Mouse (Mus musculus) MEL (cell line): ENCODE results near the gene Rab5a.

Source experiments
- BHLHE40 ChIP-seq: IDR thresholded peaks from 2 replicates; pipeline ENCODE4 v1.6.1; 2012; ENCODE audit warnings: low read depth, mild to moderate bottlenecking, inconsistent platforms, low read length, improper control_type of control experiment, borderline replicate concordance
- CHD1 ChIP-seq: IDR thresholded peaks from 2 replicates; pipeline ENCODE4 v1.6.1; 2012; ENCODE audit warnings: low read depth, mild to moderate bottlenecking, inconsistent platforms, low read length, improper control_type of control experiment
- CTCF ChIP-seq, 3 experiments: IDR thresholded peaks in 2 of 3; conservative IDR thresholded peaks in 1 of 3; 2 replicates each; pipeline ENCODE4 v1.5.1; 2011 to 2012; ENCODE audit warnings: low read length in 3 of 3, low read depth in 2 of 3, mild to moderate bottlenecking in 2 of 3, improper control_type of control experiment in 1 of 3, inconsistent platforms in 1 of 3, mixed read lengths in 1 of 3, moderate library complexity in 1 of 3; ENCODE audit not compliant: control insufficient read depth in 1 of 3, insufficient read depth in 1 of 3, poor library complexity in 1 of 3, severe bottlenecking in 1 of 3
- E2F4 ChIP-seq: IDR thresholded peaks from 2 replicates; pipeline ENCODE4 v1.6.1; 2011; ENCODE audit warnings: low read depth, low read length, improper control_type of control experiment, borderline replicate concordance
- ELF1 ChIP-seq: IDR thresholded peaks from 2 replicates; pipeline ENCODE4 v1.6.1; 2014; ENCODE audit warnings: low read depth, mild to moderate bottlenecking, inconsistent platforms, low read length, improper control_type of control experiment, moderate library complexity
- HCFC1 ChIP-seq: IDR thresholded peaks from 2 replicates; pipeline ENCODE4 v1.6.1; 2012; ENCODE audit warnings: low read depth, mild to moderate bottlenecking, inconsistent platforms, low read length, improper control_type of control experiment, moderate library complexity
- JUND ChIP-seq: IDR thresholded peaks from 2 replicates; pipeline ENCODE4 v1.6.1; 2011; ENCODE audit warnings: low read depth, mild to moderate bottlenecking, improper control_type of control experiment, low read length
- POLR2AphosphoS2 ChIP-seq: IDR thresholded peaks from 2 replicates; pipeline ENCODE4 v1.6.1; 2011; ENCODE audit warnings: low read length, improper control_type of control experiment
- TAL1 ChIP-seq: IDR thresholded peaks from 2 replicates; pipeline ENCODE4 v1.6.1; 2012; ENCODE audit warnings: mild to moderate bottlenecking, inconsistent platforms, low read length, moderate library complexity, mixed read lengths
- TCF12 ChIP-seq: IDR thresholded peaks from 2 replicates; pipeline ENCODE4 v1.6.1; 2014; ENCODE audit warnings: low read depth, mild to moderate bottlenecking, inconsistent platforms, low read length, improper control_type of control experiment, moderate library complexity
- UBTF ChIP-seq: IDR thresholded peaks from 2 replicates; pipeline ENCODE4 v1.6.1; 2012; ENCODE audit warnings: low read depth, mild to moderate bottlenecking, inconsistent platforms, low read length, improper control_type of control experiment, moderate library complexity, borderline replicate concordance; ENCODE audit not compliant: insufficient read depth
- USF1 ChIP-seq: IDR thresholded peaks from 2 replicates; pipeline ENCODE4 v1.6.1; 2014; ENCODE audit warnings: low read depth, mild to moderate bottlenecking, inconsistent platforms, low read length, improper control_type of control experiment, moderate library complexity
- ZKSCAN1 ChIP-seq: IDR thresholded peaks from 2 replicates; pipeline ENCODE4 v1.6.1; 2012; ENCODE audit warnings: low read depth, mild to moderate bottlenecking, inconsistent platforms, low read length, improper control_type of control experiment, moderate library complexity

DNA sequence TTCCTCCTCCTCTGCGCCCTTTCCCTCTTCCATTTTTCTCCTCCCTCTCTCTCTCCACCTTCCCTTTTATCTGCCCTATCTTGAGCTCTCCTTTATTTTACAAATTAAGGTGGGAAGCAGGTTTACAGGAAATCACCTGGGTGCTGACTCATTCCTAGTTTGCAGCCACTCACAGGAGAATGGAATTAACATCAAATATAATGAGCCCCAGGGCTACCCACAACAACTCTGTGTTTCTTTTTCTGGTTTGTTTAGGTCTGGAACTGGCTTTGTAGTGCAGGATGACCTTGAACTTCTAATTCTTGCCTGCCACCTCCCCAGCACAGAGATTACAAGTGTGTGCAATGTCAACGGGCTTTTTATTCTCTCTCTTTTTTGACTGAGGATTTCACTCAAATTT lies 22.9 kb upstream of the Rab5a start:
- TF ChIP-seq POLR2AphosphoS2 = no peak
- no peak for TF ChIP-seq BHLHE40
- TF ChIP-seq CTCF (IDR thresholded peaks at IDR 0.05 in 2 of 3, conservative IDR thresholded peaks at IDR 0.05 in 1 of 3; ENCODE audit: control insufficient read depth in 1 of 3, insufficient read depth in 1 of 3, low read depth in 2 of 3, low read length in 3 of 3, poor library complexity in 1 of 3, severe bottlenecking in 1 of 3) = no peak
- no peak for TF ChIP-seq ZKSCAN1
- no peak for TF ChIP-seq E2F4
- TF ChIP-seq CHD1 = no peak
- TF ChIP-seq JUND = no peak
- TF ChIP-seq HCFC1 = no peak
- no peak for TF ChIP-seq TAL1
- no peak for TF ChIP-seq USF1
- no peak for TF ChIP-seq UBTF
- no peak for TF ChIP-seq ELF1
- no peak for TF ChIP-seq TCF12
